Mouse (Mus musculus) liver, adult 2 months (tissue): ENCODE measurements at regions not wholly inside any gene's neighbourhood (a gene's known extent, or its start where the extent isn't known, plus 50 kb on each side); places are given as distances from the start of the nearest gene placed in this dataset.

Experiments used
- CTCF ChIP-seq: fragments of 200-500 bp; IDR thresholded peaks from 2 replicates; pipeline ENCODE4 v1.5.1; 2011; ENCODE audit warnings: low read depth, low read length, control low read depth
- POLR2A ChIP-seq: fragments of 200-500 bp; IDR thresholded peaks from 2 replicates; pipeline ENCODE4 v1.6.1; 2011; ENCODE audit warnings: low read length, control low read depth; ENCODE audit not compliant: insufficient read depth; ENCODE audit errors: extremely low read depth

DNA sequence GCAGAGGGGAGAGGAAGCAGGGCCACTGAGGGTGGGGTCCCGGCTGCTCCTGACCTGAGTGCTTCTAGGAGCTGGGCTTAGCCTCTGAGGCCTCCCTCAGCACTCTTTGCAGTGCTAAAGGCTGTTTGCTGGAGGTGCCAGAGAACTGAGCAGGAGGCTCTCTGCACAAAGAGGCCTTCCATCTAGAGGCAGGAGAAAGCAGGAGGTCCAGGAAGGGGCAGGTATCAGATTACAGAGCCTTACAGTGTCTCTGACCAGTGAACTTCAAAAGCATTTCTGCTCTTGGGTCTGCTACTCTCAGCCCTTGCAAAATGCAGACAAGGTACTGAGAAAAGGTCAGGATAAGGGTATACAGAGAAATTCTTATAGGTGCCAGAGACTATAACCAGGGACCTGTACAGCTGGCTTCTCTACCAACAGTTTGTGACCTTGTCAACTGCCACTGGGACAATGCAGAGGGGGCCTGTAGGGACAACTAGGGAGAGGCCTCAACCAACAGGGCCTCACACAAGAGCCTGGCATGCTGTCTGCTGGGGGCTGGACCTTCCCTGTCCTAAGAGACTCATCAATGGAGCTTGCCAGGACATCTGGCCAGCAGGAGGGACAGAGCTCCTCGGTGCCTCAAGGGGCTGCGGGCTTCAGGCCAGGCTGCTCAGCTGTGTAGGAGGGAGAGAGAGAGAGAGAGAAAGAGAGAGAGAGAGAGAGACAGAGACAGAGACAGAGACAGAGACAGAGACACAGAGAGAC is 380.3 kb upstream of the Tshz3 start:
- no peak for TF ChIP-seq CTCF
- TF ChIP-seq POLR2A: no peak
